Mouse (Mus musculus) erythroblast, embryonic 14.5 days (primary cell): ENCODE results near the gene Poll.

Experiments
- GATA1 ChIP-seq: IDR thresholded peaks from 2 replicates; pipeline ENCODE4 v1.6.1; 2012; ENCODE audit warnings: low read length, inconsistent platforms, mixed read lengths
- TAL1 ChIP-seq: IDR thresholded peaks from 3 replicates; pipeline ENCODE4 v1.6.1; 2012; ENCODE audit warnings: low read length, inconsistent platforms, mixed read lengths

- TF ChIP-seq TAL1 (no peak), GATA1 (no peak)
These were observed 45.0 kb downstream of the Poll start for GRCm38 (mm10) chr19:45515341-45515740.
